In the genomic region with DNA sequence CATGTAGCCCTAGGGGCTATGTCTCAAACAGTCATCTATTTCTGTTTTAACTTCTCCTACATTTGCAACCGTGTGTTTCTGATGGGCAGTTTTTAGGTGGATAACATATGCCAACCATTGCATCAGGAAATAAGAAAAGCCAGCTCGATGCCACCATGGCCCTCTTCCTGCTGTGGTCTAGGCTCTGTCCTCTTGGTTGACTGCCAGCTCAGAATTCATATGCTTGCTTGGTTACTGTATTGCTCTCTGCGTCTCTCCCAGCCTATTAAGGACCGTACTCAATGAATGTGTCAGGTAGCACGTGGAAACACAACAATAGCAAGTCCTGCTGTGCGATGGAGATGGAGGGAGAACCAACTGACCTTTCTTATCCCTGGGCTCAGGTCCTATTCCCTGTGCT, we compare ENCODE assay signal across 14 mouse cellular contexts.
DNase-seq lines count a peak whose midpoint lies in the region.
"Had no signal": no experiment of that assay in that cellular context is flagged by ENCODE, and none has a peak within 500 bp of the region (broad histone marks: within the 10 kb centered on the region; RNA-seq: fewer than 3 reads in every experiment).

No protein-coding gene starts in this region.

- intact Hi-C loops in left cerebral cortex, postnatal 4 days (cut with DNase I) = no loop called here
- intact Hi-C loops in left cerebral cortex, postnatal 14 days (cut with DNase I) = no loop called here

- DNase-seq in cerebellum, postnatal 10 days = peak; percentile 81
- no peak for DNase-seq in cerebellum, postnatal 36 days
- peak; percentile 44 for DNase-seq in heart, adult 11 months
- no peak for DNase-seq in heart, adult 18-20 months
- peak; percentile 47 for DNase-seq in left cerebral cortex, postnatal 4 days
- DNase-seq in left cerebral cortex, postnatal 14 days (ENCODE audit: low spot score in 2 of 2) = no peak
- DNase-seq in retina, postnatal 1 day = peak; percentile 16
- DNase-seq in retina, embryonic 14.5 days (ENCODE audit: low spot score) = no peak
- DNase-seq: adrenal gland, adult 2 months; adrenal gland, postnatal 10 days; adrenal gland, postnatal 25 days; cerebellum, adult 11-12 months; cerebellum, adult 9-10 months; embryo, embryonic 11 days had no signal

Comparison
In these comparisons a context has a peak if more than half of its experiments do, and no peak if none do; other contexts are left out.
1. DNase-seq: peak in cerebellum, postnatal 10 days (2 of 2), heart, adult 11 months (single experiment), left cerebral cortex, postnatal 4 days (single experiment) and retina, postnatal 1 day (single experiment); none in cerebellum, postnatal 36 days (0 of 2), heart, adult 18-20 months (0 of 2), left cerebral cortex, postnatal 14 days (0 of 2) and retina, embryonic 14.5 days (single experiment).